Mouse (Mus musculus) right cerebral cortex, adult 18-20 months (tissue): ENCODE results near the gene Rnf123.
A peak's percentile ranks its signal among the peaks of the same experiment; 100 is the strongest.

Source experiments
- DNase-seq: peaks from one replicate; pipeline ENCODE4 v3.0.0; 2022; ENCODE audit warnings: mixed read lengths

The Rnf123 gene

DNA sequence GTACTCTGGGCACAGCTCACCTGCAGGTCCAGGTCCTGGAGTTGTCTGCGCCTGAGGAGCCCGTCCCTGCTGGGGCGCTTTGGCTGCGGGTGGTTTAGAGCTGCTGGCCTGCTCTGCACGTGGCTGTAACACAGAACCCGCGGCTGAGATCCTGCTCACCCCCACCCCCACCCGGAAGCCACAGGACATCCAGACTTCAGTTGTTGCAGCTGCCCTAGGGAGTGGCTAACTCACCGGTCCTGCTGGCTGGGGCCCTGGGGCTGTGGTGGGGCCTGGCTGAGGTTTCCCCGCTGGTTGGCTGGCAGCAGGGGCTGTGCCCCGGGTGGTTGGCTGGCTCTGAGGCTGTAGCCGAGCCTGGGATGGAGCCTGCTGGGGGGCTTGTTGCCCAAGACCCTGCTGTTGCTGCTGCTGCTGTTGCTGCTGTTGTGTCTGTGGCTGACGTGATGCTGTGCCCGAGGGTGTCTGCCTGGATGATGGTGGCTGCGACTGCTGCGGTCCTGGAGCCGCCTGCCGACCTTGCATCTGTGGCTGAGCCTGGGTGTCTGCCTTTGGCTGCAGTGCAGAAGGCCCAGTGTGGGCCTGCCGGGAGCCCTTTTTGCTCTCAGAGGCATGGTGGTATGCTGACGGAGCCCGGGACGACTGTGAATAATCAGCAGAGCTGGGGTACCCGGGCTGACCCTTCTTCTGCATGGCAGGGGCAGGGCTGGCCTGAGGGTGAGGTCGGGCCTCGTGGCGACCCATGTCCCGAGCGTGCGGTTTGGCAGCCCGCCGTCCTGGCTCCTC lies 21.8 kb upstream of the Rnf123 start:
- DNase-seq: no peak

GRCm38 (mm10) chr9:108099619-108100018 lies 16.5 kb upstream of the Rnf123 start:
- DNase-seq: no peak

DNA sequence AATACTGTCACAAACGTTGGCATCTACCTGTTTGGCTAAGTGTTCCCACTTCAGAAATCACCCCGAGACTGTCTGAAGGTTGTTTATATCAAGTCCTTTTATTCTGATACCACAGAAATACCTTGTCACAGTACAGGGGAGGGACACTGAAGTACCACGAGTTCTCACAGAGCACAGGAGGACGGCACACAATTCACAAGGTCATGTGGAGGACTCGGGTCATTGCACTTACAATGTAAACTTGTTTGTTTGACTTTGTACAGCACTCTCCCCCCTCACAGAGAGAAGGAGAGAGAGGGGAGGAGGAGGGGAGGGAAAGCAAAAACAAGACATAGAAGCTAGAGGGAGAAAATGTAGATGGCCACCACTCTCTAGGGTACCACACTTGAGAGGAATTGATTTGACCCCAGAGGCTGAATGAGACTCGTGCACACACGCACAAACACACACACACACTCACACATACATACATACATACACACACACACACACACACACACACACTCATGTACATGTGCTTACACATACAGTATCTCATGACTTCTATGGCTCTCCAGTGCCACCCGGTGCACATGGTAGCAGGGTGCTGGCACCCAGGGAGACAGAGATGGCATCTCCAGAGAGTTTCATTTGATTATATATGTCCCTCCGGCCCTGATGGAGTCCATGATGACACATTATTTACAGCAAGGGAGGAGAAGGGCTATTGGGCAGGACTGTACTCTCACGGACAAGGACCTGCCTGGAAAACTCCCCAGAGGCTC lies 13.0 kb upstream of the Rnf123 start:
- no peak for DNase-seq

DNA sequence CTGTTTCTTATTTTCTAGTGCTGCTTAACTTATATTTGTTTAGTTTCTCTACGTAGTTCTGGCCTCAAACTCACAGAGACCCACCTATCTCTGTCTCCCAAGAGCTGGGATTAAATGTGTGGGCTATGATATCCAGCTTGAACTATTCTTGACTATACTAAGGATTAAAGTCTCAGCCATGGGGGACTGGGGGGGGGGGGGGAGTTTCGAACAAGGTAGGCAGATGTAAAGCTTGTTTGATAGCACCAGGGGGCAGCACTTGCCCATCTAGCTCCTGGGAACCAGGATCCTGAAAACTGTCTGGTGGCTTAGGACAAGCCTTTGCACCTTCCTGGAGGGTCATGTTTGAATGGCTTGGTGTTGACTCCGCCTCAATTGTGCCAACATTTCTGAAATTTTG lies 12.4 kb upstream of the Rnf123 start:
- DNase-seq: peak; percentile 59

DNA sequence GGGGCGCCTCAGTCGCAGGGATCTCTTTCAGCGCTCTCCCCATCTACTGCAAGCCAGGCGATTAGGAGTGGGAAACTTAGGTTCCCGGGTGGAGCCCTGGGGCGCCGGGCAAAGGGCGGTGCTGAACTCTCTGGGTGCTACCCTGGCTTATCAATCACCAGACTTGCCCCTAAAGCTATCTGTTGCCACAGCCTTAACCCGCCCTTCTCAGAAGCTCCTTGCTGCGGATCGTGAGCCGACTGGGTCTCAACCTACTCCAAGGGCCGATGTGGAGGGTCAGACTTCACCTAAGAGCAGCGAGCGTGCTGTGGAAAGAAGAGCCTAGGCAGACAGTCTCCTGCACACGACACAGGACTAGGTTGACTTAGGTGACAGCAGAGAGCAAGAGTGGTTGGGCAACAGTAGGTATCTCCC lies 11.9 kb upstream of the Rnf123 start:
- DNase-seq: no peak

DNA sequence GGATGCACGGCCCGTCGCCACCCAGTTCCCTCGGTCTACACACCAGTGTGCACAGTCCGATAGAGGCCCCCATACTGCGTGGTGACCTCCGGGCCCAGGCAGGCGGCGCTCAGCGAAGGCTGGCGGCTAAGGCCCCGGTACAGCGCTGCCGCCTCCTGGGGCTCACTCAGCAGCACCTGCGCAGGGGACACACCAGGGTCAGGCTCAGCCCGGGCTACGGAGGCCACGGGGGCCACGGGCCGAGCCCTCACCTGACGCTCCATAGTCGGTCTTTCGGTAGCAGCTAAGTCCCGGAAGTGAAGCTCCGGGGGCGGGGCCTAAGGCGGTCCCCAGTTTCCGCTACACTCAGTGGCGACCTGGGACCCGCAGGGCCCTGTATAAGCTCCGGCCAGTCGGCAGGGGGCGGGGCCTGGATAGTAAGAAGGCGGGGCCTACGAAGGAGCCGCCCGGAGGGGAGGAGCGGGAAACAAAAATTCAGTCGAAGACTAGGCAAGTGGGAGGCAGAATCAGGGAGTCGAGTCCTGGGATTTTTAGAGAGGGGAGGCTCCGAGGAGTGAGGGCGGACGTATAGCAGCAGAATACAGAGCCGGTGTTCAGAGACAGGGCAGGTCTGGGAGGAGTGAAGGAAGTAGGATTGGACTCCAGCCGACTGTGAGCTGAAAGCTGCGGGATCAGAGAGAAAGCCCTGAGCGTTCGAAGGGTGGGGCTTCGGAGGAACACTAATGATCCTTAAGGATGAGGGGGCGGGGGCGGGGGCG lies 11.2 kb upstream of the Rnf123 start, which contains the start of gene Apeh:
Gene Apeh, minus strand, starts transcription at position 423 of the 758 bp plus-strand sequence.
- DNase-seq: peak; percentile 86

DNA sequence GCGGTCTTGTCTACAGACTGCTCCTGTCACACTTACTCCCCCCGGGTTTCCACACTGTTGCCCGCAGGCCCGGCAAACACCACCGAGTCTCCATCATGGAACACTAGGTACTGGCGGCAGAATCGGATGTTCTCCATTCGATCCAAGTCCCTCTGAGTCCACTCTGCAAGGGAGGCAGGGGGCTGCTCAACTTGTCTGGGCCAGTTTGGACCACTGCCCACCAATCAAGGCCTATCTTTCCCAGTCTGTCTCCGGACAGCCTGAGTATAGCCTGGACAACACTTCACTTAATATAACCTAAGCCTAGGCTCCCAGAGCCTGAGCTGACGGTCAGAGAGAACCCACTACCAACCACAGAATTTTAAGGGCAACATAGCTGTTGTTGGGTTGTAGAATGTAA lies 10.4 kb upstream of the Rnf123 start:
- DNase-seq: no peak

DNA sequence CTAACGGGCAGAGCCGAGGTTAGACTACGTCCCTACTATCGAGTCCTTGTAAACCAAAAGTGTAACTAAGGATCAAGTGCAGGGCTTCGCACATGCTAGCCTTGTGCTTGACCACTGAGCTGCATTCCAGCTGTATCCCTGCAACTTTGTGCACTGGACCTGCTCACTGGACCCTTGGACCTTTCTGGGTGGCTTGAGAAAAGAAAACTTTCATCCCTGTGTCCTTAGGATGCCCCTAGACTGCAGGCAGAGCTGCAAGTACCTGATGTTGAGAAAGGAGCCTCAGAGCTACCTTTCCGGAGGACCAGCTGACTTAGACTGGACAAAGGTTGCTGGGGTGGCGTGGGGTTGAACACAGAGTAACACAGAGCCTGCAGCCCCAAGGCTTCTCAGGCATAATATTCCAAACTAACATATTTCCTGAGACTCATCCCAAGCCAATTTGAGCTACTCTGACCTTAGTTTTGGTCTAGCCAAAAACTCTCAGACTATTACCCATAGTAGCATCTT lies 7.5 kb upstream of the Rnf123 start:
- DNase-seq: no peak

GRCm38 (mm10) chr9:108085261-108085660 lies 2.1 kb upstream of the Rnf123 start:
- no peak for DNase-seq

DNA sequence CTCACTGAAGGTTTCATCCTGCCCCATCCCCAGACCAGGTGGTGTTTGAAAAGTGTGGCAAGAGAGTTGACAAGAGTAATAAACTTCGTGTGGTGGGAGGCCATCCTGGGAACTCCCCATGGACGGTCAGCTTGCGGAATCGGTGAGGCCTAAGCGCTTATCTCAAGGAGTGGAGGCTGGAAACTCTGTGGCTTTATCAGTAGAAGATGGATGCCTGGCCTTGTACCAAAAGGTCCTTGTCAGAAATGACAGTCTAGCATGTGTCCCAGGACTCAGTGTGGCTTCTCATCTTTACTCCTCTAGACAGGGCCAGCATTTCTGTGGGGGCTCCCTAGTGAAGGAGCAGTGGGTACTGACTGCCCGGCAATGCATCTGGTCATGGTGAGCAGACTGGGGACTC lies 415 bp upstream of the Rnf123 start:
- DNase-seq: no peak

DNA sequence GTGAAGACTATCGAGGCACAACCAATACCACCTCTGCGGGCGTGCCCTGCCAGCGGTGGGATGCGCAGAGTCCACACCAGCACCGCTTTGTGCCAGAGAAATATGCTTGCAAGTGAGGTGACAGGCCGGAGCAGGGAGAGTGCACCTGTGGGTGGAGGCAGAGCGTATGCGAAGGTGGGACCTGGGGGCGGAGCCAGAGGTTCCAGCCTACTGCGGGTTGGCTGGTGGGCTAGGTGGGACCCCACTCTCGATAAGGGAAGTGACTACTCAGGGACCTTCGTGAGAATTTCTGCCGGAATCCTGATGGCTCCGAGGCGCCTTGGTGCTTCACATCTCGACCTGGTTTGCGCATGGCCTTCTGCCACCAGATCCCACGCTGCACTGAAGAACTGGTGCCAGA lies 597 bp downstream of the Rnf123 start:
- no peak for DNase-seq

- DNase-seq: no peak
Measured at GRCm38 (mm10) chr9:108080168-108080567, 3.0 kb downstream of the Rnf123 start, which contains the start of gene Mst1. Mst1 (plus strand) TSS chr9:108080436.

GRCm38 (mm10) chr9:108073141-108073930 lies 9.8 kb downstream of the Rnf123 start:
- DNase-seq: no peak

DNA sequence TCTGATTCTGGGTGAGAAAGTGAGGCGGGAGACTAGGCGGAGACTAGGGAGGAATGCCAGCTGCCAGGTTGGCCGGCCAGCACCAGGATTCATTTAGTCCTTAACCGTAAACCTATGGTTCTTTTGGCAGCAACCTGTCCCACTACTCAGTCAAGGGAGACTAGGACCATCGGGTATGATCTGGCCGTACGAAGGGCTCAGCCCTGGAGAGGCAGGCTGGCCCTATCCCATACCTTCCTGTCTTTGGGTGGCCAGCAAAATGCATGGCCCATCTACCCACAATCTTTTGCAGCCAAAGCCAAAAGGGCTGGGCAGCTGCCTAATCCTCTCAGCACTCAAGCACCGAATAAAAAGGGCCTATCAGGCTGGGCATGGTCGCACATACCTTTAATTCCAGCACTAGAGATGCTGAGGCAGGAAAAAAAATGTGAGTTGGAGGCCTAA lies 10.6 kb downstream of the Rnf123 start:
- no peak for DNase-seq

GRCm38 (mm10) chr9:108071801-108072200 lies 11.3 kb downstream of the Rnf123 start:
- no peak for DNase-seq

DNA sequence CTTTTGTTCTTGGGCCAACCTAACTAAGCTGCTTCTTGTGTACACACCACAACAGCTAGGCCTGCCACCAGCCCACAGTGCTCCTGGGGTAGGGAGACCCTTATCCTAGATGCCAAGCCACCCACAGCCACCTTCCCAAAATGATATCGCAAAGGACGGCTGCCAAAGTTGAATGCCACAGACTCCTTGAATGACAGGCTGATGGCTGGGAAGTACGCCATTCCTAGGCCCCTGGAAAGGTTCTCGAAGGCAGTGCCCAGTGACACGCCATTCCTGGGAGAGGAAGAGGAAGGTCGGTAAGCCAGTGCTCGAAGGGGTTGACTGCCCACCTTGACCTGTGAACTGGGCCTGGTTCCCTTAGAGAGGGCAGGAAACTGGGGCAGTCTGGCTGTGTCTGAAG lies 13.6 kb downstream of the Rnf123 start:
- DNase-seq: no peak

- no peak for DNase-seq
Measured at GRCm38 (mm10) chr9:108069007-108069406, 14.1 kb downstream of the Rnf123 start.

- peak; percentile 77 for DNase-seq
Measured at GRCm38 (mm10) chr9:108067900-108068299, 15.2 kb downstream of the Rnf123 start.

GRCm38 (mm10) chr9:108067199-108067598 lies 15.9 kb downstream of the Rnf123 start:
- DNase-seq: no peak

DNA sequence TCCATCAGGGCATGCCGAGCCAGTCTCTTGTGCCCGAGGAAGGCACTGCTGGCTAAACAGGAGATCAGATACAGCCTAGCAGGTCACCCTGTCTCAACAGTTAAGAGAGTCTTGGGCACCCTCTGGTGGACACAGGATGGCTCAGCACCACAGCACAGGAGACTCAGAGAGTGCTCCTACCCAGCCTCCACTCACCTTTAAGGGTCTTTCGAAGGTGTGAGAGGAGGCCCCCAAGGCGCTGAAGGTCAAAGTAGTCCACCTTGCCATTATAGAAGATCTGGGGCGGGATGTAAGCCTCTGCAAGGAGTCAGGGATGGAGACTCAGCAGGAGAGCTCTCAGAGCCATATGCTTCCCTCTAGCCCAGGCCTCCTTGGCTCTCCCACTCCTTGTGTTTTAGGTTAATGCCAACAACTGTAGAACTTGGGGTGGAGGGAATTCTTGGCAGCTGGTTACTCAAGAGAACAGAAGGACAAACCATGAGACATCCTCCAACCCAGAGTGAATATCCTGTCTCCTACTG lies 17.6 kb downstream of the Rnf123 start:
- DNase-seq: peak; percentile 70

GRCm38 (mm10) chr9:108063361-108063760 lies 19.8 kb downstream of the Rnf123 start:
- DNase-seq: no peak

DNA sequence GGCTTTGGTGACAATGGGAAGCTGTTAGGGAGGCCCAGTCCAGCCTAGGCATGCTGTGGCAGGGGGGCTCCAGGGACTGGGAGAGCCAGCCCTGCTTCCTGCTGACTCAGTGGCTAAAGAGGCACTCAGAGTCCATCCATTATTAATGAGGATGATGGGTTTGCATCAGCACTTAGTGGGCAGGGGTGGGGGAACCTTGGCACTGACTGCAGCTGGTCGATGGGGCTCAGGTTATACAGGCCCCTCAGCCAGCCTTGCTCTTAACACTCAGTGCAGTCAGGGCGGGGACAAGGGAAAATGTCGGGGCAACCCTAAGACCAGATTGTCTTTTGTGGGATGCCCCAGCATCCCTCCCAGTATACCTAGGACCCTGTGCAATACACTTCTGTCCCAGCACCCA lies 21.0 kb downstream of the Rnf123 start:
- DNase-seq: no peak
